8 mouse cellular contexts compared by ENCODE assay signal in genomic region chr5:99339790-99340189, GRCm38 (mm10).
DNase-seq lines count a peak whose midpoint lies in the region; ATAC-seq and TF ChIP-seq lines count a peak whose summit lies in the region.

No protein-coding gene starts in this region.

- no peak for TF ChIP-seq CTCF in brain, embryonic 14.5 days (IDR thresholded peaks at IDR 0.05; ENCODE audit: borderline replicate concordance, extremely low read depth, insufficient read depth, insufficient read length)

- H3K9me3 ChIP-seq in liver, embryonic 15.5 days (replicated peaks), result no peaks in the 10 kb centered on the region

- WGBS in liver, embryonic 15.5 days (ENCODE audit: insufficient replicate concordance), result 34% methylated on average over 15 of the region's 15 CpGs

- no peaks in the 10 kb centered on the region for H3K27me3 ChIP-seq in liver, embryonic 15.5 days

- no peaks in the 10 kb centered on the region for H3K4me1 ChIP-seq in liver, embryonic 15.5 days (replicated peaks)

- H3K27ac ChIP-seq in liver, embryonic 15.5 days (replicated peaks), result peak overlapping the region; percentile 48

- peak; percentile 65 for ATAC-seq in liver, embryonic 15.5 days (ENCODE audit: insufficient read depth)

- H3K9ac ChIP-seq in liver, embryonic 15.5 days, result 0 out of 2 replicates have a peak overlapping the region, but pooled peaks have one; percentile 6

- H3K36me3 ChIP-seq in liver, embryonic 15.5 days (replicated peaks), result no peaks in the 10 kb centered on the region

- TF ChIP-seq POLR2A in brain, embryonic 14.5 days (IDR thresholded peaks at IDR 0.05; ENCODE audit: borderline replicate concordance, extremely low read depth, insufficient read depth, insufficient read length, poor library complexity, severe bottlenecking), result no peak

- peak; percentile 14 to 19 for DNase-seq in layer of hippocampus, adult 18-20 months (ENCODE audit: low spot score in 2 of 2)
- no peak for DNase-seq in layer of hippocampus, adult 9-10 months (ENCODE audit: low spot score)
- DNase-seq in brain, embryonic 14.5 days (ENCODE audit: low read depth), result peak; percentile 26
- peak; percentile 86 for DNase-seq in heart, adult 8-10 months (ENCODE audit: low spot score)
- DNase-seq in kidney, adult 9 months, result peak; percentile 59
- DNase-seq in right cerebral cortex, postnatal 25 days, result peak; percentile 32
- no peak for DNase-seq in embryo, embryonic 10 days (ENCODE audit: low spot score)

- H3K4me3 ChIP-seq in liver, embryonic 15.5 days (replicated peaks), result peak overlapping the region; percentile 12; the same call in 1 of the 2 replicates

- H3K4me2 ChIP-seq in liver, embryonic 15.5 days, result peak overlapping the region; percentile 40

Comparison
In these comparisons a context has a peak if more than half of its experiments do, and no peak if none do; other contexts are left out.
1. DNase-seq: peak in layer of hippocampus, adult 18-20 months (2 of 2), brain, embryonic 14.5 days (single experiment), heart, adult 8-10 months (single experiment), kidney, adult 9 months (single experiment) and right cerebral cortex, postnatal 25 days (single experiment); none in layer of hippocampus, adult 9-10 months (single experiment) and embryo, embryonic 10 days (single experiment).